Mouse (Mus musculus) MEL (cell line): Measurements from ENCODE around the gene Etv4.

ENCODE experiments used
- CTCF ChIP-seq, 3 experiments: IDR thresholded peaks in 2 of 3; conservative IDR thresholded peaks in 1 of 3; 2 replicates each; pipeline ENCODE4 v1.5.1; 2011 to 2012; ENCODE audit warnings: low read length in 3 of 3, low read depth in 2 of 3, mild to moderate bottlenecking in 2 of 3, improper control_type of control experiment in 1 of 3, inconsistent platforms in 1 of 3, mixed read lengths in 1 of 3, moderate library complexity in 1 of 3; ENCODE audit not compliant: control insufficient read depth in 1 of 3, insufficient read depth in 1 of 3, poor library complexity in 1 of 3, severe bottlenecking in 1 of 3
- GABPA ChIP-seq: IDR thresholded peaks from 2 replicates; pipeline ENCODE4 v1.6.1; 2012; ENCODE audit warnings: low read depth, mild to moderate bottlenecking, inconsistent platforms, low read length, improper control_type of control experiment, moderate library complexity
- MEF2A ChIP-seq: IDR thresholded peaks from 2 replicates; pipeline ENCODE4 v1.6.1; 2014; ENCODE audit warnings: low read depth, mild to moderate bottlenecking, inconsistent platforms, low read length, improper control_type of control experiment; ENCODE audit not compliant: poor library complexity, insufficient replicate concordance, severe bottlenecking; ENCODE audit errors: extremely low read depth
- TAL1 ChIP-seq: IDR thresholded peaks from 2 replicates; pipeline ENCODE4 v1.6.1; 2012; ENCODE audit warnings: mild to moderate bottlenecking, inconsistent platforms, low read length, moderate library complexity, mixed read lengths
- USF1 ChIP-seq: IDR thresholded peaks from 2 replicates; pipeline ENCODE4 v1.6.1; 2014; ENCODE audit warnings: low read depth, mild to moderate bottlenecking, inconsistent platforms, low read length, improper control_type of control experiment, moderate library complexity
- ZMIZ1 ChIP-seq: IDR thresholded peaks from 2 replicates; pipeline ENCODE4 v1.6.1; 2012; ENCODE audit warnings: low read depth, mild to moderate bottlenecking, inconsistent platforms, low read length, improper control_type of control experiment, moderate library complexity

DNA sequence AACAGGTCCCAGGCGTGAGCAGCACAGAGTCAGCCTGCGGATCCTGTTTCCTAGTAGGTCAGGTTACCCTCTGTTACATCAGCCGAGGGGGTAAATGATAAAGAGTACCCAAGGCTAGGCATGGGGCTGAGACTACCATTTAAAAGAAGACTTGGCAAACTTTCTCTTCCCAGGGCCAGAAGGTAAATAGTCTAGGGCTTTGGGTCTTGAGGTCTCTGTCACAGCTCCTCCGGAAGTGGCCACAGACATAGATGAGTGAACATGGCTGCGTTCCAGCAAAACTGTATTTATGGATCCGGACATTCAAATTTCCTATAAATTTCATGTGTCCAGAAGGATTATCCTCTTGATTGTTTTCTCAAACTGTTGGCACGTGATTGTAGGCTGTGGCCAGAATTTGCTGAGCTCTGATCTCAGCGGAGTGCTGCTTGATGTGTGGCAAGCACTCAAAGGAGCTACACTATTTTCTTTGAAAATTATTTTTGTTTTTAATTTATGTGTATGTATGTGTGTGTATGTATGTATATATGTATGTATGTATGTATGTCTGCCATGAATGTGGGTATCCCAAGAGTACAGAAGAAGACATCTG, 20.0 kb upstream of the Etv4 start:
- TF ChIP-seq GABPA: no peak
- no peak for TF ChIP-seq TAL1
- no peak for TF ChIP-seq ZMIZ1
- TF ChIP-seq MEF2A: no peak
- TF ChIP-seq CTCF (IDR thresholded peaks at IDR 0.05 in 2 of 3, conservative IDR thresholded peaks at IDR 0.05 in 1 of 3; ENCODE audit: control insufficient read depth in 1 of 3, insufficient read depth in 1 of 3, low read depth in 2 of 3, low read length in 3 of 3, poor library complexity in 1 of 3, severe bottlenecking in 1 of 3): no peak
- no peak for TF ChIP-seq USF1
